Mouse (Mus musculus): Measurements from ENCODE around the gene Elfn2. TPM values are rescaled to one million over a fixed set of nuclear protein-coding genes. Genes with fewer than 3 reads are reported as not detected.
A peak's percentile ranks its signal among the peaks of the same experiment; 100 is the strongest.

Elfn2 gene
- polyA plus RNA-seq, 1 experiment from 2014 or later = 0.08 TPM

DNA sequence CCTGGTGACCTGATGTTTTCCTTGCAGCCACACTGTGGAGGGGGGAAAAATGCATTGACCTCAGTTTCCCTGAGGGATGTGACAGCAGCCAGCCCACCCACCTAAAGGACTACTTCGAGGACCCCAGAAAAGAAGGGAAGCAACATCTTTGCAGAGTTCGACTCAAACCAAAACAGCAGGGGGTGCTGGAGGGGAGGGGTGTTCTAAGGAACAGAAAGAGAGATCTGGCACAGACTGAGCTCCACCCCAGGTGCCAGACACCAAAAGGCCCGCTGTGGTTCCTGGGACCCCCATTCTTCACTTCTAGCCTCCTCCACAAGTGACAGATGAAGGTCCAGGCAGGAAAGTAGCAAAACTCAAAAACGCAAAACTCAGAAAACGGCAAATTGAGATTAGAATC is 2.7 kb downstream of the Elfn2 start:
- Histone ChIP-seq H3K4me1 (replicated peaks; ENCODE audit: control insufficient read depth, insufficient read depth, low read length) (peaks cover 17% of the 10 kb centered on the region), H3K9me3 (ENCODE audit: control insufficient read depth, low read length) (no peaks in the 10 kb centered on the region), H3K27me3 (ENCODE audit: control insufficient read depth, insufficient read depth, low read length) (peaks cover 64% of the 10 kb centered on the region), H3K27ac (ENCODE audit: low read depth, low read length) (no peak overlapping the region), H3K36me3 (ENCODE audit: control insufficient read depth, insufficient read depth, low read length) (no peaks in the 10 kb centered on the region), H3K9ac (ENCODE audit: low read length) (no peak overlapping the region), H3K4me3 (ENCODE audit: low read depth, low read length) (no peak overlapping the region), H3K4me2 (ENCODE audit: low read depth, low read length, severe bottlenecking) (no peak overlapping the region)
- ATAC-seq (replicated peaks; ENCODE audit: low FRiP score) (no peak), DNase-seq (ENCODE audit: low spot score) (no peak)
- WGBS = 53% methylated on average over 5 of the region's 5 CpGs

DNA sequence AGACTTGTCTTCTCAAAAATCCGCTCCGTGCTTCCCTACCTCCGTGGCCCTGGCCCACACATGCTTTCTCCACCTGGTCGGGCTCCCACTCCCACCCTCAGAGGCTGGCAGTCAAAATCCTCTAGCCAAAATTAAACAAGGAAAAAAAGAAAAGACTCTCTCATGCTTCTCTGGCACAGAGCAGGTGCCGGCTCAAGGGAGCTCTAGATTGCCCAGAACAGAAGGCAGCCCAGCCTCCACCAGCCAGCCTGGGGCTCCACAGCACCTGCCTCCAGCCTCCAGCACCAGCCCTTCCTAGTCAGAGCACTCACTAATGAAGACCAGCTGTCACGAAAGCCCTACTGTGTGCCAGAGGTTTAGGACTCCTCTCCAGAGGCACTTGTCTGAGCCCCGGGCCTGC is 4.8 kb downstream of the Elfn2 start:
- no peaks in the 10 kb centered on the region for H3K9me3 ChIP-seq (ENCODE audit: control insufficient read depth, low read length)
- H3K4me1 ChIP-seq (replicated peaks; ENCODE audit: control insufficient read depth, insufficient read depth, low read length) = peaks cover 22% of the 10 kb centered on the region
- no peak for DNase-seq (ENCODE audit: low spot score)
- H3K4me2 ChIP-seq (ENCODE audit: low read depth, low read length, severe bottlenecking) = no peak overlapping the region
- H3K4me3 ChIP-seq (ENCODE audit: low read depth, low read length) = no peak overlapping the region
- no peak overlapping the region for H3K9ac ChIP-seq (ENCODE audit: low read length)
- no peak for ATAC-seq (replicated peaks; ENCODE audit: low FRiP score)
- 85% methylated on average over 7 of the region's 7 CpGs for WGBS
- no peak overlapping the region for H3K27ac ChIP-seq (ENCODE audit: low read depth, low read length)
- peaks cover 50% of the 10 kb centered on the region for H3K27me3 ChIP-seq (ENCODE audit: control insufficient read depth, insufficient read depth, low read length)
- no peaks in the 10 kb centered on the region for H3K36me3 ChIP-seq (ENCODE audit: control insufficient read depth, insufficient read depth, low read length)

DNA sequence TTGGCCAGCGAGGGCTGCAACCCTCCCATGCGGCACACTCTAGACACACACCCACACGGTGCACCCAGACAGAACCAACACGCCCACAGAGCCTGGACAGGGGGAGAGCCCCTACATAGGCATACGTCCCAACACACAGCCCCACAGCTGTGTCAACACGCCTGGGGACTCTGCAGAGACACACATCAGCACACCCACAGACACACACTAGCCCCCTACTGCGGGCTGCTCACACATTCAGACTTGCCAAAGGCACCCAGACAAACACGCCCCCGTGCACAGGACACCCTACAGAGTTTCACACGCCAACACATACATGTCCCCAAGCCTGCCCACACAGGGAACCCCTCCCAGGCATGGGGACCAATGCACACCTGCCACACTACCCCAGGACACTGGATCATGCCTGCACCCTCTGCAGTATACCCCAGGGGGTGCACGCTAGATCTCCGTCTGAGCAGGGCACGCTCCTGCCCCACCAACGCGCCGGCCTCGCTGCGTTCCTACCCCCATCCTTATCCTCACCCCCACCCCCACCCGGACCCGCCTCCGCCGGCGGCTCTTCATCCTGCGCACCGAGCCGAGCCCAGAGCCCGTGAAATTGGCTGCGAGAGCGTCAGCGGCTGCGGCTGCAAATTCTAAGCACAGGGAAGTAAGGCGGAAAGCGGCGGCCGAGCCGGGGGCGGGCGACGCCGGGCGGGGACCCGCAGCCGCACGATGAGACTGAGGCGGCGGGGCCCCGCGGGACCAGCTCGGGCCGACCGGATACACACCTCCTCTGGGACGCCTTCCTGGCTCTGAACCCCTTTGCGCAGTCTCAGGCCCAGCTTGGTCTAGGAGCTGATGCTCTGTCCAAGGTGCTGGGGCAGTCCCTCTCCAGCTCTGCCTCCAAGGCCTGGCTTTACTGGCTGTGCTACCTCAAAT is 6.0 kb downstream of the Elfn2 start:
- H3K4me3 ChIP-seq (ENCODE audit: low read depth, low read length) = peak overlapping the region; percentile 14; the same call in 1 of the 2 replicates
- no peaks in the 10 kb centered on the region for H3K36me3 ChIP-seq (ENCODE audit: control insufficient read depth, insufficient read depth, low read length)
- H3K27ac ChIP-seq (ENCODE audit: low read depth, low read length) = no peak overlapping the region
- 10% methylated on average over 53 of the region's 53 CpGs for WGBS
- H3K9me3 ChIP-seq (ENCODE audit: control insufficient read depth, low read length) = no peaks in the 10 kb centered on the region
- DNase-seq (ENCODE audit: low spot score) (peak; percentile 64), ATAC-seq (replicated peaks; ENCODE audit: low FRiP score) (peak; percentile 53)
- peaks cover 13% of the 10 kb centered on the region for H3K4me1 ChIP-seq (replicated peaks; ENCODE audit: control insufficient read depth, insufficient read depth, low read length)
- peak overlapping the region; percentile 50 for H3K4me2 ChIP-seq (ENCODE audit: low read depth, low read length, severe bottlenecking)
- H3K9ac ChIP-seq (ENCODE audit: low read length) = peak overlapping the region; percentile 23; the same call in 1 of the 2 replicates
- peaks cover 39% of the 10 kb centered on the region for H3K27me3 ChIP-seq (ENCODE audit: control insufficient read depth, insufficient read depth, low read length)

DNA sequence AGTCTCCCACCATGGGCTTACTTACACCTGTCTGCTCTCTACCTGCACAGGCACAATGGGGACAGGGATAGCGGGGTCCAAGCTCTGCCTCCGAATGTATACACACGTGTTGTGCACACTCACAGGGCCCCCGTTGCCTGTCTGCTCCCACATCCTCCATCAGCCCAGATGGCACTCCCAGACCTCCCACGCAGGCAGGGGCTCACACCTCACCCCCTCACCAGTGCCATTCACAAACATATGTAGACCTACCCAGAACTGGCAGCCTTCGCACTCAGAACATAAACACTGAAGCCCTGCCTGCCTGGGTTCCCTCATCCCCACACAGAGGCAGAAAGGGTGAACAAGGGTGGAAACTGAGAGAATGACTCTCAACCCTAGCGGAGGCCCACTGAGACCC is 6.6 kb downstream of the Elfn2 start:
- H3K4me3 ChIP-seq (ENCODE audit: low read depth, low read length) = no peak overlapping the region
- WGBS = 69% methylated on average over 7 of the region's 7 CpGs
- H3K9ac ChIP-seq (ENCODE audit: low read length) = no peak overlapping the region
- H3K4me2 ChIP-seq (ENCODE audit: low read depth, low read length, severe bottlenecking) = no peak overlapping the region
- peaks cover 13% of the 10 kb centered on the region for H3K4me1 ChIP-seq (replicated peaks; ENCODE audit: control insufficient read depth, insufficient read depth, low read length)
- H3K27ac ChIP-seq (ENCODE audit: low read depth, low read length) = no peak overlapping the region
- H3K27me3 ChIP-seq (ENCODE audit: control insufficient read depth, insufficient read depth, low read length) = peaks cover 32% of the 10 kb centered on the region
- no peaks in the 10 kb centered on the region for H3K36me3 ChIP-seq (ENCODE audit: control insufficient read depth, insufficient read depth, low read length)
- no peak for ATAC-seq (replicated peaks; ENCODE audit: low FRiP score)
- H3K9me3 ChIP-seq (ENCODE audit: control insufficient read depth, low read length) = no peaks in the 10 kb centered on the region
- no peak for DNase-seq (ENCODE audit: low spot score)

DNA sequence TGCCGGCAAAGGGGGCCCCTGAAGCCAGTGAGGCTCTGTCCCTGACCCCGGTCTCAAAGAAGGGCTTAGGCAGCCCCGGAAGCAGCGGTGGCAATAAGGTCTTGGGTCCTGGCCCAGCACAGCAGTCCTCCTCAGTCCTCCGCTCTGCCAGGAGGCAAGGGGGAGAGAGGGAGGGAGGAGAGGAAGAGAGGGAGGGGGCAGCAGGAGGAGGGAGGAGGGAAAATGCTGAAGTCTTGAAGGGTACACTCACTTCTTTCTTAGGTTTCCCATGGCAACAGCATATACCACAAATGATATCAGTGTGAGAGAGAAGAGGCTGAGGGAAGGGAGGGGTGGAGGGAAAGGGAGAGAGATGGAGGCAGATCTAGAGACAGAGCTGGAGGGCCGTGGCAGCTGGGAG is 7.9 kb downstream of the Elfn2 start:
- no peak; the same call in 1 of the 2 replicates for ATAC-seq (replicated peaks; ENCODE audit: low FRiP score)
- Histone ChIP-seq H3K4me2 (ENCODE audit: low read depth, low read length, severe bottlenecking) (no peak overlapping the region), H3K9ac (ENCODE audit: low read length) (no peak overlapping the region), H3K36me3 (ENCODE audit: control insufficient read depth, insufficient read depth, low read length) (no peaks in the 10 kb centered on the region), H3K27ac (ENCODE audit: low read depth, low read length) (no peak overlapping the region), H3K4me3 (ENCODE audit: low read depth, low read length) (no peak overlapping the region), H3K27me3 (ENCODE audit: control insufficient read depth, insufficient read depth, low read length) (peaks cover 28% of the 10 kb centered on the region), H3K9me3 (ENCODE audit: control insufficient read depth, low read length) (no peaks in the 10 kb centered on the region), H3K4me1 (replicated peaks; ENCODE audit: control insufficient read depth, insufficient read depth, low read length) (peaks cover 13% of the 10 kb centered on the region)
- DNase-seq (ENCODE audit: low spot score) = no peak
- 48% methylated on average over 6 of the region's 6 CpGs for WGBS

DNA sequence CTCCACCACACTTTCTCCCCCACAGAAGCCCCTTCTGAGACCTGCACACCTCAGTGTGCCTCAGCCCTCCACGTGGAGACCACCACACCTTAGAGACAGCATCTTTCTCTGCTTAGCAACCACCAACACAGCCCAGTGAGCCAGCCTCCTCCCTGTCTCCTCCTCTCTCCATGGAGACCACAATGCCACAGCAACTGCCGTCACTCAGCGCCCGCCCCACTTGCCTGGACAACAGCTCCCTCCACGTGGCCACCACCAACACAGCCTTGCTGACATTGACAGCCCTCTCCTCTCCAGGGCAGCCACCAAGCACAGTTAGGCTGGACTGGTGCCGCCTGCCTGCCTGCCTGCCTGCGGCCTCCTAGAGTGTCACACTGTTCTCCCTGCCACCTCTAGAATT is 8.8 kb downstream of the Elfn2 start:
- DNase-seq (ENCODE audit: low spot score) = peak; percentile 74
- no peaks in the 10 kb centered on the region for H3K9me3 ChIP-seq (ENCODE audit: control insufficient read depth, low read length)
- 28% methylated on average over 7 of the region's 7 CpGs for WGBS
- peak; percentile 37; the same call in 1 of the 2 replicates for ATAC-seq (replicated peaks; ENCODE audit: low FRiP score)
- H3K4me3 ChIP-seq (ENCODE audit: low read depth, low read length) = no peak overlapping the region
- H3K36me3 ChIP-seq (ENCODE audit: control insufficient read depth, insufficient read depth, low read length) = no peaks in the 10 kb centered on the region
- H3K4me1 ChIP-seq (replicated peaks; ENCODE audit: control insufficient read depth, insufficient read depth, low read length) = peaks cover 13% of the 10 kb centered on the region
- H3K9ac ChIP-seq (ENCODE audit: low read length) = no peak overlapping the region
- no peak overlapping the region for H3K27ac ChIP-seq (ENCODE audit: low read depth, low read length)
- no peak overlapping the region for H3K4me2 ChIP-seq (ENCODE audit: low read depth, low read length, severe bottlenecking)
- H3K27me3 ChIP-seq (ENCODE audit: control insufficient read depth, insufficient read depth, low read length) = peaks cover 24% of the 10 kb centered on the region

DNA sequence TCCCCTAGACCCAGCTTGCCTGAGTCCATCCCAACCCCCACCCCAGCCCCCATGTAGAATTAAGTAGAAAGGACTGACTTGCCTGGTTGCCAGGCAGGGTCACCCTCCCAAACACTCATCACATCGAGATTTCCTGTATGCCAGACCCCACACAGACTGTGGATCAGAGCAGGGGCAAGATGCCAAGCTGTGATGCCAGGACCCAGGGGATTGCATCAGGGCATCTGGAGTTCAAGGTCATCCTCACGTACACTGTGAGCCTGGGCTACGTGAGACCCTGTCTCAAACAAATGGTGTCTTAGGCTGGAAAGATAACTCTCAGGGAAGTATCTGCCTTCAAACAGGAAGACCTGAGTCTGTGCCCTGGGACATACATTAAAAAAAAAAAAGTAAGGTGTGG is 11.9 kb downstream of the Elfn2 start:
- DNase-seq (ENCODE audit: low spot score) (no peak), ATAC-seq (replicated peaks; ENCODE audit: low FRiP score) (no peak)
- H3K4me3 ChIP-seq (ENCODE audit: low read depth, low read length) = no peak overlapping the region
- H3K4me1 ChIP-seq (replicated peaks; ENCODE audit: control insufficient read depth, insufficient read depth, low read length) = peaks cover 8% of the 10 kb centered on the region; the same call in 1 of the 2 replicates
- H3K27me3 ChIP-seq (ENCODE audit: control insufficient read depth, insufficient read depth, low read length) = peaks cover 5% of the 10 kb centered on the region
- no peak overlapping the region for H3K9ac ChIP-seq (ENCODE audit: low read length)
- no peak overlapping the region for H3K27ac ChIP-seq (ENCODE audit: low read depth, low read length)
- no peak overlapping the region for H3K4me2 ChIP-seq (ENCODE audit: low read depth, low read length, severe bottlenecking)
- H3K36me3 ChIP-seq (ENCODE audit: control insufficient read depth, insufficient read depth, low read length) = no peaks in the 10 kb centered on the region
- no peaks in the 10 kb centered on the region for H3K9me3 ChIP-seq (ENCODE audit: control insufficient read depth, low read length)
- 63% methylated on average over 3 of the region's 3 CpGs for WGBS

DNA sequence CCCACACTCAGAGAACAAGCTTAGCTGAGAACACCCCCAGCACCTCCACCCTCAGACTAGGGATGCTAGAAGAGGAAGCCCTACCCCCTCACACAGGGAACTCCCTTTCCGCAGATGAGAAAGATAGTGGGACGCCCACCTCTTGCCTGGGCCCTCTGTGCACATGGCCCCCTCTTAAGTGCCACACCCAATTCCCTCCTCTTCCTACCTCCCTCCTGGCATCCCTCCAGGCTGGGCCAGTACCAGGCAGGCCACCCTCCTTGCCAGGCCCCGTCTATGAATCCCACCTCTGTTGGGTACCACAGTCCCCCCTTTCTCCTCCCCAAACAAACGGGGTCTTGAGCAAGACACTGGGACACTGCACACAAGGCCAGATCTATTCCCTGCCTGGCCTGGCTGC is 13.7 kb downstream of the Elfn2 start:
- Histone ChIP-seq H3K27ac (ENCODE audit: low read depth, low read length) (no peak overlapping the region), H3K36me3 (ENCODE audit: control insufficient read depth, insufficient read depth, low read length) (no peaks in the 10 kb centered on the region), H3K9ac (ENCODE audit: low read length) (no peak overlapping the region), H3K27me3 (ENCODE audit: control insufficient read depth, insufficient read depth, low read length) (no peaks in the 10 kb centered on the region), H3K4me1 (replicated peaks; ENCODE audit: control insufficient read depth, insufficient read depth, low read length) (0 out of 2 replicates have a peak, but pooled peaks cover 1% of the 10 kb centered on the region), H3K9me3 (ENCODE audit: control insufficient read depth, low read length) (no peaks in the 10 kb centered on the region), H3K4me3 (ENCODE audit: low read depth, low read length) (no peak overlapping the region), H3K4me2 (ENCODE audit: low read depth, low read length, severe bottlenecking) (no peak overlapping the region)
- no peak for DNase-seq (ENCODE audit: low spot score)
- 73% methylated on average over 4 of the region's 4 CpGs for WGBS
- ATAC-seq (replicated peaks; ENCODE audit: low FRiP score) = no peak

DNA sequence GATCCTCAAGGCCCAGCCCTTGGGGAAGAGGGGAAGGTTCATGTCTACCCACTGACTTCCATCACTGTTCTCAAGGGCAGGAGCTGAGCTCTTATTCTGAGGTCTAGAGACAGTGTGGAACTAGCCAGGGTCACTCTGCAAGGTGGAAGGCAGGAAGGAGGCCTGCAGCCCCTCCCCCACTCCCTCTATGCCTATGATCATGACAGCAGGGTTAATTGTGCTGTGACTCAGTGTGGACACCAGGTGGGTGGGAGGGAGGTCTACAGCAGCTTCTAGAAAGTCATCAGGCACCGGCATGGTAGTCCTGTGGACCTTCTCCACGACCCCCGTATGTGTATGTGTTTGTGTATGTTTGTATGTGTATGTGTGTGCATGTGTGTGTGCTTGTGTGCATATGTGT is 14.6 kb downstream of the Elfn2 start:
- 89% methylated on average over 3 of the region's 3 CpGs for WGBS
- H3K9ac ChIP-seq (ENCODE audit: low read length) = no peak overlapping the region

More for the DNA sequence above, 14.6 kb downstream of the Elfn2 start:
- DNase-seq (ENCODE audit: low spot score) (no peak), ATAC-seq (replicated peaks; ENCODE audit: low FRiP score) (no peak)
- Histone ChIP-seq H3K27me3 (ENCODE audit: control insufficient read depth, insufficient read depth, low read length) (no peaks in the 10 kb centered on the region), H3K9me3 (ENCODE audit: control insufficient read depth, low read length) (no peaks in the 10 kb centered on the region), H3K4me3 (ENCODE audit: low read depth, low read length) (no peak overlapping the region), H3K4me1 (replicated peaks; ENCODE audit: control insufficient read depth, insufficient read depth, low read length) (no peaks in the 10 kb centered on the region), H3K27ac (ENCODE audit: low read depth, low read length) (no peak overlapping the region), H3K36me3 (ENCODE audit: control insufficient read depth, insufficient read depth, low read length) (no peaks in the 10 kb centered on the region), H3K4me2 (ENCODE audit: low read depth, low read length, severe bottlenecking) (no peak overlapping the region)
